Mouse (Mus musculus) testis, adult 2 months (tissue): Measurements from ENCODE around the gene Pld5. TPM values are rescaled to one million over a fixed set of nuclear protein-coding genes. Genes with fewer than 3 reads are reported as not detected.
"Not testable (repeated sequence)": the region's sequence is repeated elsewhere in the genome, so short reads cannot be mapped to it uniquely, and the experiment has no call there.

Experiments used
- H3K27ac ChIP-seq: fragments of 200-500 bp; 2 replicates; pipeline ENCODE4 v1.5.1; 2012; ENCODE audit warnings: low read depth, low read length; ENCODE audit not compliant: control insufficient read depth, insufficient read depth
- H3K27me3 ChIP-seq: fragments of 200-500 bp; 2 replicates; pipeline ENCODE4 v1.6.1; 2012; ENCODE audit warnings: mild to moderate bottlenecking, low read length, moderate library complexity; ENCODE audit not compliant: control insufficient read depth, insufficient read depth
- H3K36me3 ChIP-seq: fragments of 200-500 bp; 2 replicates; pipeline ENCODE4 v1.6.1; 2012; ENCODE audit warnings: mild to moderate bottlenecking, low read length; ENCODE audit not compliant: control insufficient read depth, insufficient read depth
- H3K4me1 ChIP-seq: fragments of 200-500 bp; 2 replicates; pipeline ENCODE4 v1.6.1; 2012; ENCODE audit warnings: low read length; ENCODE audit not compliant: control insufficient read depth, insufficient read depth
- H3K4me3 ChIP-seq: fragments of 200-500 bp; 2 replicates; pipeline ENCODE4 v1.5.1; 2012; ENCODE audit warnings: low read depth, mild to moderate bottlenecking, low read length, moderate library complexity, mixed read lengths; ENCODE audit not compliant: control insufficient read depth
- CTCF ChIP-seq: fragments of 200-500 bp; IDR thresholded peaks from 2 replicates; pipeline ENCODE4 v1.5.1; 2012; ENCODE audit warnings: low read depth, mild to moderate bottlenecking, inconsistent platforms, low read length, moderate library complexity; ENCODE audit not compliant: control insufficient read depth, insufficient read depth, insufficient replicate concordance
- POLR2A ChIP-seq: fragments of 200-500 bp; IDR thresholded peaks from 2 replicates; pipeline ENCODE4 v1.6.1; 2012; ENCODE audit warnings: low read depth, mild to moderate bottlenecking, inconsistent platforms, low read length, moderate library complexity; ENCODE audit not compliant: control insufficient read depth
- polyA plus RNA-seq: library from polyadenylated mRNA; depleted of rRNA; stranded (reverse); fragments of >200 nt; gene quantifications from 2 replicates; pipeline ENCODE4 v1.2.3, GENCODE M21; 2012

The Pld5 gene
- polyA plus RNA-seq, 1 experiment: not detected

- H3K4me3 ChIP-seq: no peak overlapping the region
- TF ChIP-seq CTCF (no peak), POLR2A (no peak)
Measured at GRCm38 (mm10) chr1:175997076-175997651, 277.9 kb downstream of the Pld5 start.

DNA sequence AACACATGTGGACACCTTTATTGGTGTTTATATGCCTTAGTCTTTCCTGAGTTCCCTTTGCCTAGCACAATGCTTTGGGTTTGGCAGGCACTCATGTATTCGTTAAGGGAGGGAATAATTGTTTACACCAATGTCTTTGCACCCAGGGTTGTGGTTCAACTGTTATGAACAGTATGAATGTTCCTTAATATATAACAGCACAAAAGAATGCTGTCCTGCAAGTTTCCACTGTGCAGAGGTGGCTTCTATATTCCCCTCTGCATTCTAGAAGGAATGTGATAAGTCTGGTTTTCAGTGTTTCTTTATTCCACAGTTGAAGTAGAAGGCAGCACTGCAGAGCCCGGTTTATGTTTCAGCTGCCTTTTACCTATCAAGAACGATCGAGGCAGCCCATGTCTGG, 286.2 kb downstream of the Pld5 start:
- H3K27ac ChIP-seq: no peak overlapping the region
- H3K4me1 ChIP-seq: no peaks in the 10 kb centered on the region
- no peaks in the 10 kb centered on the region for H3K27me3 ChIP-seq
- TF ChIP-seq CTCF (no peak), POLR2A (no peak)
- no peaks in the 10 kb centered on the region for H3K36me3 ChIP-seq
- H3K4me3 ChIP-seq: no peak overlapping the region

More at GRCm38 (mm10) chr1:175997076-175997651, 277.9 kb downstream of the Pld5 start:
- Histone ChIP-seq H3K4me1 (no peaks in the 10 kb centered on the region), H3K27ac (no peak overlapping the region), H3K27me3 (no peaks in the 10 kb centered on the region), H3K36me3 (no peaks in the 10 kb centered on the region)

DNA sequence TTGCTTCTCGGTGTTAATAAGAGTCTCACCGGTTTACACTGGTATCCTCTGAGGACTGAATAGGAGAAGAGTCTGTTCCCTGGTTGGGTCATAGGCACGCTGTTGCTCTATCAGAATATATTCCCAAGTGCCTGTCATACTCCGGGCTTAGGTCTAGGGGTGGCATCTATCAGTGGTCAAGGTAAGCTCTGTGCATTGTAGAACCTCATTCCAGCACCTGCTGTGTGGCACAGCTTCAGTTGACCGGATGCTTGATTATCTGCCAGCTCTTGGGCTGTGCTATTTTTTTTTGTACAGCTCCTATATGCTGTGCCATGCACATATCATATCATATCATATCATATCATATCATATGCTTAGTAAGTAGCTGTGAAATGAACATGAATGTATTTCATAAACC, 286.7 kb downstream of the Pld5 start:
- no peaks in the 10 kb centered on the region for H3K4me1 ChIP-seq
- no peaks in the 10 kb centered on the region for H3K27me3 ChIP-seq
- H3K36me3 ChIP-seq: no peaks in the 10 kb centered on the region
- no peak overlapping the region for H3K27ac ChIP-seq
- TF ChIP-seq CTCF (no peak), POLR2A (no peak)
- H3K4me3 ChIP-seq: no peak overlapping the region

DNA sequence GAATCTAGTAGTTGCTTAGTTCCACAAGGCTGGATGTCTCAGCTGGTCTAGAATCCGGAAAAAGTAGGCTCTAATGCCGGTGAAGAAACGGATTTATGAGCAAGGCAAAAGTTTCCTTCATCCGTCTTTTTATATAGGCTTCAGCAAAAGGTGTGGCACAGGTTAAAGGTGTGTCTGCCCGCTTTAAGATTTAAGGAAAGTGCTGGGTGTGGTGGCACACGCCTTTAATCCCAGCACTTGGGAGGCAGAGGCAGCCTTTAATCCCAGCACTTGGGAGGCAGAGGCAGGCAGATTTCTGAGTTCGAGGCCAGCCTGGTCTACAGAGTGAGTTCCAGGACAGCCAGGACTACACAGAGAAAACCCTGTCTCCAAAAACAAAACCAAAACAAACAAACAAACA, 296.1 kb downstream of the Pld5 start, which contains the start of gene Rbm8a2:
Gene Rbm8a2, minus strand, starts transcription at position 101 of the 400 bp plus-strand sequence.
- H3K27me3 ChIP-seq, H3K27ac ChIP-seq, H3K4me1 ChIP-seq, H3K36me3 ChIP-seq: not testable (repeated sequence)
- peak within 1 kb of the TSS; percentile 88 for H3K4me3 ChIP-seq

GRCm38 (mm10) chr1:175970710-175971109, 304.4 kb downstream of the Pld5 start:
- H3K4me1 ChIP-seq: no peaks in the 10 kb centered on the region

GRCm38 (mm10) chr1:175967004-175967745, 307.9 kb downstream of the Pld5 start:
- Histone ChIP-seq H3K36me3 (no peaks in the 10 kb centered on the region), H3K4me1 (no peaks in the 10 kb centered on the region), H3K4me3 (no peak overlapping the region), H3K27me3 (no peaks in the 10 kb centered on the region), H3K27ac (no peak overlapping the region)
- no peak for TF ChIP-seq POLR2A
- TF ChIP-seq CTCF: no peak

More at GRCm38 (mm10) chr1:175970710-175971109, 304.4 kb downstream of the Pld5 start:
- Histone ChIP-seq H3K36me3 (no peaks in the 10 kb centered on the region), H3K27ac (no peak overlapping the region), H3K27me3 (no peaks in the 10 kb centered on the region), H3K4me3 (no peak overlapping the region)
- TF ChIP-seq POLR2A (no peak), CTCF (no peak)

- TF ChIP-seq CTCF (no peak), POLR2A (no peak)
- no peak overlapping the region for H3K4me3 ChIP-seq
- no peaks in the 10 kb centered on the region for H3K4me1 ChIP-seq
- H3K36me3 ChIP-seq: no peaks in the 10 kb centered on the region
- H3K27ac ChIP-seq: no peak overlapping the region
- H3K27me3 ChIP-seq: no peaks in the 10 kb centered on the region
Measured at GRCm38 (mm10) chr1:175961786-175962185, 313.3 kb downstream of the Pld5 start.
